Mouse (Mus musculus): ENCODE results near the gene Mcl1. TPM values are rescaled to one million over a fixed set of nuclear protein-coding genes. Genes with fewer than 3 reads are reported as not detected.
"Not testable (repeated sequence)": the region's sequence is repeated elsewhere in the genome, so short reads cannot be mapped to it uniquely, and the experiment has no call there.

Gene Mcl1
- polyA plus RNA-seq, 1 experiment = 30.9 TPM

DNA sequence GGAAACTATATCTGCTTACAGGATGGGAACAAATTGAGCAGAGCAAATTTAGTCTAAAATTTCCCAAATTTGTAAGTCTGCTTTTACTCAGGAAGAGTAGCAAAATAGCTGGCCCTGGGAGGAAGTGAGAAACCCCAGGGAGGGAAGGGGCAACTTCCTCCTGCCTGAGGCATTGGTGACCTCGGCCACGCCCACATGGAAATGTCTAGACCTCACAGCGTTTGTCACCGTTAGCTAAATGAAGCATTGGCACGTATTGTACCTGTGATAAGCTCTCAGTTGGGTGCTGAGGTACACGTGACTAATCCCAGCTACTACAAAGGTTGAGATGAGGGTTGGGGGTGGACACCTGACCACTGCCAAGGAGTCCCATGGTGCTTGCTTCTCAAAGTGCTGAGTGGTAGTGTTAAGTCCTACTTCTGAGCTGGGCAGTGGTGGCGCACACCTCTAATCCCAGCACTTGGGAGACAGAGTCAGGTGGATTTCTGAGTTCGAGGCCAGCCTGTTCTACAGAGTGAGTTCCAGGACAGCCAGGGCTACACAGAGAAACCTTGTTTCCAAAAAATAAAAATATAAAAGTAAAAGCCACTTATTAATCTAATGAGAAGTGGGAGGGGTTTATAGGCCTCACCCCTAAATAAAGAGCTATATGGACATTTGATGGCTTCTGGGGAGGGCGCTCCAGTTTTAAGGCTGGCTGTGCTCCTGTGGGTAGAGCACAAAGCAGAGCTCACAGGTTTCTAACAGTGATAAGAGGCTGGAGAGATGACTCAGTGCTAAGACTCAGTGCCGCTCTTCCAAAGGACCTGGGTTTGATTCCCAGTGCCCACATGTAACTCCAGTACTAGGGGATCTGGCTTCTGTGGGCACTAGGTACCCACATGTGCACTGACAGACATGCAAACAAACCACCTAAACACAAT lies 13.0 kb upstream of the Mcl1 start:
- DNase-seq (ENCODE audit: low read depth, low spot score) = no peak
- 51% methylated on average over 10 of the region's 10 CpGs for WGBS

GRCm38 (mm10) chr3:95648016-95648415 lies 10.6 kb upstream of the Mcl1 start:
- no peak for DNase-seq (ENCODE audit: low read depth, low spot score)
- 62% methylated on average over 5 of the region's 5 CpGs for WGBS

- WGBS = 26% methylated on average over 6 of the region's 6 CpGs
- DNase-seq (ENCODE audit: low read depth, low spot score) = no peak
Measured at GRCm38 (mm10) chr3:95650276-95651032, 8.1 kb upstream of the Mcl1 start.

- WGBS = 82% methylated on average over 3 of the region's 3 CpGs
- no peak for DNase-seq (ENCODE audit: low read depth, low spot score)
Measured at GRCm38 (mm10) chr3:95651033-95651373, 7.6 kb upstream of the Mcl1 start.

GRCm38 (mm10) chr3:95651391-95652203 lies 7.0 kb upstream of the Mcl1 start:
- 83% methylated on average over 16 of the region's 16 CpGs for whole genome bisulfite sequencing
- DNase-seq (ENCODE audit: low read depth, low spot score) = no peak

DNA sequence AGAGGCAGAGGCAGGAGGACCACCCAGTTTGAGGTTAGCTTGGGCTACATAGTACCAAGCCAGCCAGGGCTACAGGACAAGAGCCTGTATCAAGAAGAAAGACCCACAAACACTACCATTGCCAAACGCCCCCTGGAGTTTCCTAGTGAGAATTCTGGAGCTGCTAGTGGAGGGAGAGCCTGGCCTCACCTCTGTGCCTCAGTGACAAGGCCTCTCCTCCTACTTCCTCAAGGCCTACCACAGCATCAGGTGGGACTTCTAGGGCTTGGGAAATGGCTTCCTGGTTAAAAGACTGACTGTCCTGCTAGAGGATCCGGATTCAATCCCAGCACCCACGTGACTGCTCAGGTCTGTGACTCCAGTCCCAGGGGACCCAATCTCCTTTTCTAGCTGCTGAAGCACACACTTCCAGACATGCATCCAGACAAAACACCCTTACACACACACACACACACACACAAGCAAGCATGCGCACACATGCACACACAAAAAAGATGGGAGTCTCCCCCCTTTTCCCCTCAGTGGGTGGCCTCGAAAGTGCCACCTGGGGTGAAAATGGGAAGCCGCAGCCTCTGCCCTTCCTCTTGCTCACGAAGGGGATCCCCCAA lies 6.3 kb upstream of the Mcl1 start:
- WGBS = 79% methylated on average over 7 of the region's 7 CpGs
- DNase-seq (ENCODE audit: low read depth, low spot score) = no peak

- WGBS = 75% methylated on average over 6 of the region's 6 CpGs
- no peak for DNase-seq (ENCODE audit: low read depth, low spot score)
Measured at GRCm38 (mm10) chr3:95652871-95653270, 5.7 kb upstream of the Mcl1 start.

DNA sequence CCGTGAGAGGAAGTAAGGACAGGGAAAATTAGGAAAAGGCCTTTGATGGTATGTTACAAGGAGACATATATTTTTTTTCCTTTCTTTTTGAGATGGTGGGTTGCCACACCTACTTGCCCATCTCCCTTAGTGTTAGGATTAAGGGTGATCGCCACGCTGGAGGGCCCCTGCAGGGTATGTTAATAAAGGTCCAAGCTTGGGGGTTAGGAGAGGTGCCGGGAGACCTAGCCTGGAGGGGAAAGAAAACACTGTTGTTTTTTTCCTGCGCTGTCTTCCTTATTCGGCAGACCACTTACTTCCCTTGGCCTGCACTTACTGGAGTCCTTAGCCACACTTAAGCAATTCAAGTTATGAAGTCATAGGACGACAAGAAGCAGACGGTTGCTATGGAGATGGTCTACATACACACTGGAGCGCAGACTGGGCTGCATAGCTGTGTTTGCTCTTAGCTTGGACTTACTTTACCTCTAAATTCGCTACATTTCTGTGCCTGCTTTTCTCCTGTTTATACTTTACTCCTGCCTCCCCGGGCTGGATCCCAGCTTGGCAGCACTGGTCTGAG lies 5.0 kb upstream of the Mcl1 start:
- DNase-seq (ENCODE audit: low read depth, low spot score) = no peak

GRCm38 (mm10) chr3:95654371-95654770 lies 4.2 kb upstream of the Mcl1 start:
- not testable (repeated sequence) for DNase-seq (ENCODE audit: low read depth, low spot score)
- 75% methylated on average over 3 of the region's 3 CpGs for WGBS

More for the DNA sequence above, 5.0 kb upstream of the Mcl1 start:
- whole genome bisulfite sequencing = 24% methylated on average over 11 of the region's 11 CpGs

GRCm38 (mm10) chr3:95655437-95655836 lies 3.2 kb upstream of the Mcl1 start:
- WGBS = 59% methylated on average over 5 of the region's 5 CpGs
- no peak for DNase-seq (ENCODE audit: low read depth, low spot score)

DNA sequence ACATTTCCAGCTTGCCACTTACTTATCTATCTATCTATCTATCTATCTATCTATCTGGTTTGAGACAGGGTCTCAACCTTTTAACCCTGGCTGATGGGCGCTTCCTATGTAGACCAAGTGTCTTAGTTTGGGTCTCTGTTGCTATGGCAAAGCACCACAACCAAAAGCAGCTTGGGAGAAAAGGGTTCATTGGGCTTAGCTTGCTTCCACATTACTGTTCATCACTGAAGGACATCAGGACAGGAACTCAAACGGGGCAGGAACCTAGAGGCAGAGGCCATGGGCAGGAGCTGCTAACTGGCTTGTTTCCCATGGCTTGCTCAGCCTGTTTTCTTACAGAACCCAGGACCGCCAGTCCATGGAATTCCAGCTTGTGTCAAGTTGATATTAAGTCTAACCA lies 1.5 kb upstream of the Mcl1 start:
- DNase-seq (ENCODE audit: low read depth, low spot score) = no peak
- WGBS = 83% methylated on average over 3 of the region's 3 CpGs

DNA sequence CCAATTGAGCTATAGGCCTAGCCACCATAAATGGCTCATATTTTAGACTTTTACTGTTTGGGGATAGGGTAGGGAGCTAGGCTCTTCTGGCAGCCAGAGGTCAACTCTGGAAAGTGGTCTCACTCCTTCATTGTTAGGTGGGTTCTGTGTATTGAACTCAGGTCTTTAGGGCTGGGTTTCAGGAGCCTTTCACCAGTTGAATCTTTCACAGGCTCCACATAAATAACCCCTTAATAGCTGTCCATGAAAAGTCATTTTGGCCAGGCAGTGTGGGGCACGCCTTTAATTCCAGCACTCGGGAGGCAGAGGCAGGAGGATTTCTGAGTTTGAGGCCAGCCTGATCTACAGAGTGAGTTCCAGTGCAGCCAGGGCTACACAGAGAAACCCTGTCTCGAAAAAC lies 877 bp upstream of the Mcl1 start:
- no peak for DNase-seq (ENCODE audit: low read depth, low spot score)
- 65% methylated on average over 3 of the region's 3 CpGs for WGBS

GRCm38 (mm10) chr3:95658868-95659712 lies 502 bp downstream of the Mcl1 start:
- WGBS = under 1% methylated on average over 112 of the region's 113 CpGs
- no peak for DNase-seq (ENCODE audit: low read depth, low spot score)

DNA sequence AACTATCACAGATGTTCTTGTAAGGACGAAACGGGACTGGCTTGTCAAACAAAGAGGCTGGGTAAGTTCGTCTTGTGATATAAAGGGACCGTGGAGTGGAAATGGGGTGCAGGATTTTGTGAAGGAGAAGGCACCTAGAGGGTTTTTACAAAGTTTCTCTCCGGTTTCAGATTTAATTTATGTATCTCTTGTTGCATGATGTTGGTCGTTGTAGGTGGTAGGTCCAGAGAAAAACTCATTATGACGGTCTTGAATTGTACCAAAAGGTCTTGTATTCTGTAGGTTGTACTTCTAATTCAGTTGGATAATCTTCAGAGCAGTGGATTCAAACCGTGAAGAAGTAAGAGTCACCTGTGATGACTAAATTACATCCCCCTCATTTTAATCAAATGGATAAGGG lies 1.4 kb downstream of the Mcl1 start:
- 1% methylated on average over 8 of the region's 8 CpGs for WGBS
- DNase-seq (ENCODE audit: low read depth, low spot score) = no peak

GRCm38 (mm10) chr3:95660788-95661478 lies 2.3 kb downstream of the Mcl1 start:
- WGBS = 2% methylated on average over 2 of the region's 2 CpGs
- no peak for DNase-seq (ENCODE audit: low read depth, low spot score)

DNA sequence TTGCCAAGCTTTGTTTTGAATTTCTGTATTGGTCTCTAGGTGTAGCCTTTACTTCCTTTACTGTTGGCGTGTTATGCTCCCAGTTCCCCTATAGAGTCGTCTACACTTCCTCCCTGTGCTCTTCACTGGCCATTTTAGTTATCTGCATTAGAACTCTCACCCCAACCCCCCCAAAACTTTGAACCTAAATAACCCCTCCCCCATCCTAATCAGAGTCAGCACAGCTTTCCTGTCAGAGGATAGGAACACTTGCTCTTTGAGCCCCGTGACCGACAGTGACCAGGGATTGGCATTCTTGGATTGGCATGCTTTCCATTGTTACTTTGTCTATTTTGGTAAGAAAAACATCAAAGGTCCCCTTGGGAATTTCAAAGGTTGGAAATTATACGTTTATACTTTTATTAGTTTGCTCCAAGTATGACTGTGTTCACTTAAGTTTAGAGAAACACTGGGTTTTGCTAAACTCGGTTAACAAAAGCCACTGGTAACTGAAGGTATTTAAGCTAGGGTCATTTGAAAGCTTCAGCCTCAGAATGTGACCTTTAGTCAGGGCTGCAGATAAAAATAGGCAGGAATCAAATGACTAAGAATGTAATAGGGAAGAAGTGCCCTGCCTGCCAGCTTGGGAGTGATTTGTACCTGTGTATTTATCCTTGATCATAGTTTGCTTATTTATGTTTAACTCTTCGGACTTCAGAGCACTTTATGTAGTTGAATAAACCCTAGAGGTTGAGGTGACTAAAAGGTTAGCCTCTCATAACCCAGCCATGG lies 3.5 kb downstream of the Mcl1 start:
- 4% methylated on average over 7 of the region's 7 CpGs for WGBS
- DNase-seq (ENCODE audit: low read depth, low spot score) = no peak

GRCm38 (mm10) chr3:95662724-95663449 lies 4.3 kb downstream of the Mcl1 start:
- no peak for DNase-seq (ENCODE audit: low read depth, low spot score)
- 34% methylated on average over 7 of the region's 7 CpGs for WGBS

Data from large intestine, adult 2 months (tissue).